Mouse (Mus musculus): Measurements from ENCODE around the gene Hist1h4a. TPM values are rescaled to one million over a fixed set of nuclear protein-coding genes. Genes with fewer than 3 reads are reported as not detected.

Hist1h4a gene
- polyA plus RNA-seq (2012; rRNA removed; ENCODE audit: low replicate concordance) = 7.6 and 9.8 TPM in 2 replicates

DNA sequence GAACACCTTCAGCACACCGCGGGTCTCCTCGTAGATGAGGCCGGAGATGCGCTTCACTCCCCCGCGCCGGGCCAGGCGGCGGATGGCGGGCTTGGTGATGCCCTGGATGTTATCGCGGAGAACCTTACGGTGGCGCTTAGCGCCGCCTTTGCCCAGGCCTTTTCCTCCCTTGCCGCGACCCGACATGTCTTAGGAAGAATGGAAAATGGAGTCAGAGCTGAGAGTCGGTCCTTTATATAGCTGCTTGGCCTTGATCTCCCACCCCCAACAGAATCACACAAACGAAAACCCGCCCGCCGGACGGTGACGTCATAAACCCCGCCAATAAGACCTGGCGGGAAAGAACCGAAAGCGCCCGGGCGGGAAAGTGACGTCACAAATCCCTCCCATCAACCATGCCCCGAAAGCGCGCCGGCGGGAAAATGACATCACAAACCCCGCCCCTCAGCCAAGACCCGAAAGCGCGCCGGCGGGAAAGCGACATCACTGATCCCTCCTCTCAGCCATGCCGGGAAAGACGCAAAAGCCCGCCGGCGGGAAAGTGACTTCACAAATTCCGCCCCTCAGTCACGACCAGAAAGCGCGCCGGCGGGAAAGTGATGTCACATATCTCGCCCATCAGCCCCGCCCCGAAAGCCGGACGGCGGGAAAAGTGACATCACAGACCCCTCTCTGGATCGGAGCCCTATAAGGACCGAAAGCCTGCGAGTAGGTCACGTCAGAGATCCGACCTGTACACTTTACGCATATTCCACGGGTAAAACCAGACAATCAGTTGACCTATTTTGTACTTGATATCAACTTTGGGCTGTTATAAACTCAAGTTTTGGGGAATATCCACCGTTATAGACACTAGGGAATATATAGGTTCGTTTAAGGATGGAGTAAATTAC, at the start of gene Hist1h4a:
TSS of gene Hist1h4a (minus strand) at position 259 of the 893 bp plus-strand sequence.

DNA sequence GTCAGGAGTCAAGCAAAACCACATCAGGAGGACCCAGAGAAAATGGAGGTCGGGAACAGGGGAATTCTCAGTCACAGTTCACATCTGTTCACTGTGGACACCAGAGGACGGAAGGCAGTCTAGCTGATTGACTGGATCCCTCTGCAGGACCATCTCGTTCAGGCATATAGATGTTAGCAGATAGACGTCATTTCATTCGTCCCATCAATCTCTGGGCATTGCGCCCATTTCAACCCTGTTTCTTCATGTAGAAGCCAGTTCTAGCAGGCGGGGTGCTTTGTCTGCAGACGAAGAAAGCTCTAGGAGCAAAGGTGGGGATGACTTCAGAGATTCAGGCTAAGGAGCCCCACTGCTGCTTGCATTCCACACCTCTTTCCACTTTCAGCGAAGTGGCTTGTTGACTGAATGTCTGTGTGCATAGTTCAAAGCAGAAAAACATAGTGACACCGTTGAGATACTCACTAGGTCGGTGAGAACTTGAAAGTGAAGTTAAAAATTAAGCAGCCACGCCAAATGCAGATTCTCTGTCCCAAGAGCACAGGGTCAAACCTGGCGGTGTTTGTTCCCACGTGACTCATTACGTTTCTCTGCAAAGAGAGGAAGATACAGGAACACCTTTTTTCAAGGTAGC, 45.5 kb upstream of the Hist1h4a start, which contains the start of gene Slc17a2:
TSS of gene Slc17a2 (plus strand) at position 572 of the 631 bp plus-strand sequence.

DNA sequence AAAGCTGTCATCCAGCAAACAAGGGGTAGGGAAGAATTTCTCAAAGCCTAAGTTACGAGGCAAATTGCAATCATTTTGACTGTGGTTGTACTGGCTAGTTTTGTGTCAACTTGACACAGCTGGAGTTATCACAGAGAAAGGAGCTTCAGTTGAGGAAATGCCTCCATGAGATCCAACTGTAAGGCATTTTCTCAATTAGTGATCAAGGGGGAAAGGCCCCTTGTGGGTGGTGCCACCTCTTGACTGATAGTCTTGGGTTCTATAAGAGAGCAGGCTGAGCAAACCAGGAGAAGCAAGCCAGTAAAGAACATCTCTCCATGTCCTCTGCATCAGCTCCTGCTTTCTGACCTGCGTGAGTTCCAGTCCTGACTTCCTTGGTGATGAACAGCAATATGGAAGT, 8.6 kb upstream of the Hist1h4a start, which contains the start of gene Trim38:
TSS of gene Trim38 (plus strand) at position 301 of the 400 bp plus-strand sequence.

DNA sequence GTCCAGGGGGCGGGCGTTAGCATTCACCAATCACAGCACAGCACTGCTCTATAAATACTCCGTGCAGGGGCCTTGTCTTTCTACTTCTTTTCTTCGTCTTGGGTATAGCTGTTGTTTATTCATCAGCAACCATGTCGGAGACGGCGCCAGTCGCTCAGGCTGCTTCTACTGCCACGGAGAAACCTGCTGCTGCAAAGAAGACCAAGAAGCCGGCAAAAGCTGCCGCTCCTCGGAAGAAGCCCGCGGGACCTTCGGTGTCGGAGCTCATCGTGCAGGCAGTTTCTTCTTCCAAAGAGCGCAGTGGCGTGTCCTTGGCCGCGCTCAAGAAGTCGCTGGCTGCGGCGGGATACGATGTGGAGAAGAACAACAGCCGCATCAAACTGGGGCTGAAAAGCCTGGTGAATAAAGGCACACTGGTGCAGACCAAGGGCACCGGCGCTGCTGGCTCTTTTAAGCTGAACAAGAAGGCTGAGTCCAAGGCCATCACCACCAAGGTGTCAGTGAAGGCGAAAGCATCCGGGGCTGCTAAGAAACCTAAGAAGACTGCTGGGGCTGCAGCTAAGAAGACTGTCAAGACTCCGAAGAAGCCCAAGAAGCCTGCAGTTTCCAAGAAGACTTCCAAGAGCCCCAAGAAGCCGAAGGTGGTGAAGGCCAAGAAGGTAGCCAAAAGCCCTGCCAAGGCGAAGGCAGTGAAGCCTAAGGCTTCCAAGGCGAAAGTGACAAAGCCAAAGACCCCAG, 2.7 kb upstream of the Hist1h4a start, which contains the start of gene Hist1h1a:
TSS of gene Hist1h1a (plus strand) at position 81 of the 738 bp plus-strand sequence.

DNA sequence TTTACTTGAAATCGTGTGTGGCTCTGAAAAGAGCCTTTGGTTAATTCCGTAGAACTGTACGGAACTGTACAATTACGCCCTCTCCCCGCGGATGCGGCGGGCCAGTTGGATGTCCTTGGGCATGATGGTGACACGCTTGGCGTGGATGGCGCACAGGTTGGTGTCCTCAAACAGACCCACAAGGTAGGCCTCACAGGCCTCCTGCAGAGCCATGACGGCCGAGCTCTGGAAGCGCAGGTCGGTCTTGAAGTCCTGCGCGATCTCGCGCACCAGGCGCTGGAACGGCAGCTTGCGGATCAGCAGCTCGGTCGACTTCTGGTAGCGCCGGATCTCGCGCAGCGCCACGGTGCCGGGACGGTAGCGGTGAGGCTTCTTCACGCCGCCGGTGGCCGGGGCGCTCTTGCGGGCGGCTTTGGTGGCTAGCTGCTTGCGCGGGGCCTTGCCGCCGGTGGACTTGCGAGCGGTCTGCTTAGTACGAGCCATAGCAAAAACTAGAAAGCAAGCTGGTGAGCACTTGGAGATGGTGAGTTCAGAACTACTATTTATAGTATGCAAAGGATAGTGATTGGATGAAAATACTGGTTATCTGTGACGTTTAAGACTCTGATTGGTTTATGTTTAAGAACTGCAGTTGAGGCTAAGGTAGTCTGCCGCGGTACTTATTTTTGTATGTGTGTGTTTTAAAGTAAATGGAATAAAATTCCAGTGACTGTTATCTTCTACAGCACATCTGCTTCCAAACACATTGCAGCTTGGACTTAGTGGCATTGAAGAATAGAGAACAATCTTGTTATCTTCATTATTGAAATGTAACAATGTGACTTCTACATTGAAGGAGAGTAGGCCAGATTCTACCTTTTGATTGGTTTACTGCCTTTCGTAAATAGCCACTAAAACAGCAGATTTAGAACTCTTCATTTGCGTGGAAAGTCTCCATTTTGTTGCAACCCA, 1.1 kb upstream of the Hist1h4a start, which contains the start of gene Hist1h3a:
TSS of gene Hist1h3a (minus strand) at position 516 of the 951 bp plus-strand sequence.

DNA sequence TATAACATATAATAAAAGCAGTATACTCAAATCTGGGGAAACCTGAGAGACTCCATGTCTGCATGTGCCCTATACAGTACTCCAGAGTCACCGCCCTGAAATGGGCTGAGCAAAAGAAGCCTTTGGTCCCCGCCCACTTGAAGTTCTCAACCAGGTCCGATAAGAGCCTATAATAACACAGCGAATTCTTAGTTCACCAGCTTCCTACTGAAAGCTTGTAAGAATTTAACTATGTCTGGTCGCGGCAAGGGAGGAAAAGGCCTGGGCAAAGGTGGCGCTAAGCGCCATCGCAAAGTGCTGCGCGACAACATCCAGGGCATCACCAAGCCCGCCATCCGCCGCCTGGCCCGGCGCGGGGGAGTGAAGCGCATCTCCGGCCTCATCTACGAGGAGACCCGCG, 4.2 kb downstream of the Hist1h4a start, which contains the start of gene Hist1h4b:
TSS of gene Hist1h4b (plus strand) at position 224 of the 400 bp plus-strand sequence.

DNA sequence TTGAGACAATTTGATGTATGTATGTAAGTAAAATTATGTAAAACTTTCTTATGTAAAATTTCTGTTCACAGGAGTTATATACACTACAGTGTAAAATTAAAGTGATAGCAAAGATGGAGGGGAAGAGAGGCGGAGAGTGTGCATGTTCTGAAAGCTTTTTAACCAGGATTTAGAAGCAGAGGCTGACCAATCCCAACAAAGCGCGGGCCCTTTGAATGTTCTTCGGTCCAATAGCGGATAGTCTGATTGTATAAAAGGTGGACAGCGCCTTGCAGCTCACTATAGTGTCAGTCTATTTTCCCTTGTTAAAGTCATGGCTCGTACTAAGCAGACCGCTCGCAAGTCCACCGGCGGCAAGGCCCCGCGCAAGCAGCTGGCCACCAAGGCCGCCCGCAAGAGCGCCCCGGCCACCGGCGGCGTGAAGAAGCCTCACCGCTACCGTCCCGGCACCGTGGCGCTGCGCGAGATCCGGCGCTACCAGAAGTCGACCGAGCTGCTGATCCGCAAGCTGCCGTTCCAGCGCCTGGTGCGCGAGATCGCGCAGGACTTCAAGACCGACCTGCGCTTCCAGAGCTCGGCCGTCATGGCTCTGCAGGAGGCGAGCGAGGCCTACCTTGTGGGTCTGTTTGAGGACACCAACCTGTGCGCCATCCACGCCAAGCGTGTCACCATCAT, 8.8 kb downstream of the Hist1h4a start, which contains the start of gene Hist1h3b:
TSS of gene Hist1h3b (plus strand) at position 201 of the 675 bp plus-strand sequence.

DNA sequence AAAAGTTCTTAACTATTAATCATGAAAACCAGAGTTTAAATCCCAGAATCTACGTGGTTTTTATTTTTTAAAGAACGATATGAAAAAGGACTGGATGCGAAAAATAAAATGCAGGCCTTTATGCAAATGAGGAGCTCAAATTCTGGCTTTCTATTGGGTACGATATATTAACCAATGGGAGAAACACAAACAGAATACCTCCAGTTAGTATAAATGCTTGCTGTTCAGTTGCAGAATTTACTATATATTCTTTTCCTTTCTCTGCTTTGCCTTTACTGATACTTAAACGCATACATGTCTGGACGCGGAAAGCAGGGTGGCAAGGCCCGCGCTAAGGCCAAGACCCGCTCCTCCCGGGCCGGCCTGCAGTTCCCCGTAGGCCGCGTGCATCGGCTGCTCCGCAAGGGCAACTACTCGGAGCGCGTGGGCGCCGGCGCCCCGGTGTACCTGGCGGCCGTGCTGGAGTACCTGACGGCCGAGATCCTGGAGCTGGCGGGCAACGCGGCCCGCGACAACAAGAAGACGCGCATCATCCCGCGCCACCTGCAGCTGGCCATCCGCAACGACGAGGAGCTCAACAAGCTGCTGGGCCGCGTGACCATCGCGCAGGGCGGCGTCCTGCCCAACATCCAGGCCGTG, 10.1 kb downstream of the Hist1h4a start, which contains the start of gene Hist1h2ab:
TSS of gene Hist1h2ab (plus strand) at position 288 of the 639 bp plus-strand sequence.

DNA sequence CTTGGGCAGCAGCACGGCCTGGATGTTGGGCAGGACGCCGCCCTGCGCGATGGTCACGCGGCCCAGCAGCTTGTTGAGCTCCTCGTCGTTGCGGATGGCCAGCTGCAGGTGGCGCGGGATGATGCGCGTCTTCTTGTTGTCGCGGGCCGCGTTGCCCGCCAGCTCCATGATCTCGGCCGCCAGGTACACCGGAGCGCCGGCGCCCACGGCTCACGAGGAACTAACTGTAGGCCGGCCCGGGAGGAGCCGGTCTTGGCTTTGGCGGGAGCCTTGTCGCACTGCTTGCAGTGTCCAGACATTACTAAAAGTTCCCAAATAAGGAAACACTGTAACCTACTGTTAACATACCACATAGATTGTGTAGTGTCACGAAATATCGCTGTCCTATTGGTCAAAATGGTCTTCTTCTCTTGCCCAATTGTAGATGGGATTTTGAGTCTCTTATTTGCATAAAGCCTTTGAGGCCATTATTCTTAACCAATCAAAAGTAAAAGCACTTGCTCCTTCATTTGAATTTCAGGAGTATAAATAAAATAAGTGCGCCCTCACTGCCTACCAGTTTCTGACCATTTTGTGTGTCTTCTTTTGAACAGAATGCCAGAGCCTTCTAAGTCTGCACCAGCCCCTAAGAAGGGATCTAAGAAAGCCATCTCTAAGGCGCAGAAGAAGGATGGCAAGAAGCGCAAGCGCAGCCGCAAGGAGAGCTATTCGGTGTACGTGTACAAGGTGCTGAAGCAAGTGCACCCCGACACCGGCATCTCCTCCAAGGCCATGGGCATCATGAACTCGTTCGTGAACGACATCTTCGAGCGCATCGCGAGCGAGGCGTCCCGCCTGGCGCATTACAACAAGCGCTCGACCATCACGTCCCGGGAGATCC, 14.6 kb downstream of the Hist1h4a start, which contains the start of gene Hist1h2bb:
TSS of gene Hist1h2bb (plus strand) at position 534 of the 880 bp plus-strand sequence.

DNA sequence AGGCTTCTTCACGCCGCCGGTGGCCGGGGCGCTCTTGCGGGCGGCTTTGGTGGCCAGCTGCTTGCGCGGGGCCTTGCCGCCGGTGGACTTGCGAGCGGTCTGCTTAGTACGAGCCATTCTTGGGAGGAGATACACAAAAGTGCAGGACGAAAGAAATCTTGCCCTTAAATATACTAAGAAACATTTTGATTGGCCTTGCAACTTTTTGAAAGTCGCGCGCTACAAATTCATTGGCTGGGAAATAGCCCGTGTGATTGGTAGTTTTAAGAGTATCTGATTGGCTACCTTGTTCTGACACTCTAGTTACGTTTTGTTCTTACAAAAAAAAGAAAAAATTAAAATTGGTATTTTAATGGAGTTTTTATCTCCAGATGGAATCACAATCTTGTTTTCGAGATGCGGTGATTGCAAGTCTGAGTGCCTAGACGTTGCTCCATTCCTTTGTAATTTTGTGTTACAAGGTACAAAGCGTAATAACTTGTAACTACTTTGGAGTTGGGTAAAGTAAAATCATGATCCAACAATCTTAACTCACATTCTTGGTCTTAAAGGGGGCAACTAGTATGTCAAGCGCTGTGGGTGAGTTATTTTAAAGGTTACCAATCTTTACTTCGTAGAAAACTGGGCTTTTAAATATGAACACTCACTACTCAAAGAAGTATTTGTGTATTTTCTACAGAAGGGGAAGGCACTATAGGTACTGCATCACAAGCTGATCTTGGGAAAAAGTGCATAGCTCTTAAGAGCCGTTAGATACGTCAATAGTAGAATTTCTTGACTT, 15.5 kb downstream of the Hist1h4a start, which contains the start of gene Hist1h3c:
TSS of gene Hist1h3c (minus strand) at position 222 of the 781 bp plus-strand sequence.

DNA sequence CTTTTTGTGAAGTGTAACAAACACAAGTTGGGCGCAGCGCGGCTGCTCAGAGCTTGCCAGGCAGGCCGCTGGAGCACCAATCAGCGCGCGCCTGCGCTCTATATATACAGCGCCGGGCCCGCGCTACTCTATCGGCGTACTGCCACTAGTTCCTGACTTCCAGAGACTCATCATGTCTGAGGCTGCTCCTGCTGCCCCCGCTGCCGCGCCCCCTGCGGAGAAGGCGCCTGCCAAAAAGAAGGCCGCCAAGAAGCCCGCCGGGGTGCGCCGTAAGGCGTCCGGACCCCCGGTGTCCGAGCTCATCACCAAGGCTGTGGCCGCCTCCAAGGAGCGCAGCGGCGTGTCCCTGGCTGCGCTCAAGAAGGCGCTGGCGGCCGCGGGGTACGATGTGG, 22.4 kb downstream of the Hist1h4a start, which contains the start of gene Hist1h1c:
TSS of gene Hist1h1c (plus strand) at position 132 of the 392 bp plus-strand sequence.

Other genes starting within 250 kb of the Hist1h4a start
- gene Hist1h4h, start 230.2 kb downstream of the Hist1h4a start, polyA plus RNA-seq (2012; rRNA removed; ENCODE audit: low replicate concordance) = 57.5 and 141 TPM in 2 replicates
- gene Hist1h2af, start 227.3 kb downstream of the Hist1h4a start, polyA plus RNA-seq (2012; rRNA removed; ENCODE audit: low replicate concordance) = 3.5 and 114 TPM in 2 replicates
- gene Hist1h3g, start 225.8 kb downstream of the Hist1h4a start, polyA plus RNA-seq (2012; rRNA removed; ENCODE audit: low replicate concordance) = 1.4 and 14.2 TPM in 2 replicates
- gene Hist1h2bh, start 217.8 kb downstream of the Hist1h4a start, polyA plus RNA-seq (2012; rRNA removed; ENCODE audit: low replicate concordance) = 0.62 and 1.6 TPM in 2 replicates
- 2.2 and 3.5 TPM in 2 replicates for gene Hist1h3f, start 217.2 kb downstream of the Hist1h4a start, polyA plus RNA-seq (2012; rRNA removed; ENCODE audit: low replicate concordance)
- 1.6 and 10.0 TPM in 2 replicates for gene Hist1h4f, start 209.6 kb downstream of the Hist1h4a start, polyA plus RNA-seq (2012; rRNA removed; ENCODE audit: low replicate concordance)
- 0.19 and 0.29 TPM in 2 replicates for gene Hist1h1d, start 208.0 kb downstream of the Hist1h4a start, polyA plus RNA-seq (2012; rRNA removed; ENCODE audit: low replicate concordance)
- gene Hist1h3e, start 198.9 kb downstream of the Hist1h4a start, polyA plus RNA-seq (2012; rRNA removed; ENCODE audit: low replicate concordance) = 4.3 and 14.6 TPM in 2 replicates
- gene Hist1h2ae, start 190.0 kb downstream of the Hist1h4a start, polyA plus RNA-seq (2012; rRNA removed; ENCODE audit: low replicate concordance) = 0.97 and 6.5 TPM in 2 replicates
- gene Hist1h2bg, start 189.8 kb downstream of the Hist1h4a start, polyA plus RNA-seq (2012; rRNA removed; ENCODE audit: low replicate concordance) = 13.0 and 39.0 TPM in 2 replicates
- gene Hist1h2bf, start 187.0 kb downstream of the Hist1h4a start, polyA plus RNA-seq (2012; rRNA removed; ENCODE audit: low replicate concordance) = 7.1 TPM in 1 of 2 replicates, not detected in the other
- gene Hist1h2ad, start 186.8 kb downstream of the Hist1h4a start, polyA plus RNA-seq (2012; rRNA removed; ENCODE audit: low replicate concordance) = 1.2 and 2.4 TPM in 2 replicates
- gene Hist1h3d, start 185.5 kb downstream of the Hist1h4a start, polyA plus RNA-seq (2012; rRNA removed; ENCODE audit: low replicate concordance) = 3.8 and 10.6 TPM in 2 replicates
- gene Hist1h4d, start 179.6 kb downstream of the Hist1h4a start, polyA plus RNA-seq (2012; rRNA removed; ENCODE audit: low replicate concordance) = 3.8 and 10.8 TPM in 2 replicates
- gene Hist1h2be, start 140.1 kb downstream of the Hist1h4a start, polyA plus RNA-seq (2012; rRNA removed; ENCODE audit: low replicate concordance) = 3.5 and 10.2 TPM in 2 replicates
- 2.3 and 5.0 TPM in 2 replicates for gene Hist1h1e, start 138.7 kb downstream of the Hist1h4a start, polyA plus RNA-seq (2012; rRNA removed; ENCODE audit: low replicate concordance)
- gene Hist1h2ac, start 77.3 kb downstream of the Hist1h4a start, polyA plus RNA-seq (2012; rRNA removed; ENCODE audit: low replicate concordance) = 0.29 and 0.85 TPM in 2 replicates
- gene Hist1h2bc, start 77.0 kb downstream of the Hist1h4a start, polyA plus RNA-seq (2012; rRNA removed; ENCODE audit: low replicate concordance) = 245 and 394 TPM in 2 replicates
- not detected in 2 replicates for gene Hist1h1t, start 65.4 kb downstream of the Hist1h4a start, polyA plus RNA-seq (2012; rRNA removed; ENCODE audit: low replicate concordance)
- gene Hist1h4c, start 62.8 kb downstream of the Hist1h4a start, polyA plus RNA-seq (2012; rRNA removed; ENCODE audit: low replicate concordance) = 5.8 TPM in 2 replicates
- gene Hfe, start 50.4 kb downstream of the Hist1h4a start, polyA plus RNA-seq (2012; rRNA removed; ENCODE audit: low replicate concordance) = 45.6 and 144 TPM in 2 replicates
- gene Hist1h1c, start 22.4 kb downstream of the Hist1h4a start, polyA plus RNA-seq (2012; rRNA removed; ENCODE audit: low replicate concordance) = 73.0 and 92.8 TPM in 2 replicates
- gene Hist1h3c, start 15.6 kb downstream of the Hist1h4a start, polyA plus RNA-seq (2012; rRNA removed; ENCODE audit: low replicate concordance) = 0.89 and 13.7 TPM in 2 replicates
- gene Hist1h2bb, start 14.5 kb downstream of the Hist1h4a start, polyA plus RNA-seq (2012; rRNA removed; ENCODE audit: low replicate concordance) = 7.3 and 9.2 TPM in 2 replicates
- 1.4 and 13.7 TPM in 2 replicates for gene Hist1h2ab, start 10.1 kb downstream of the Hist1h4a start, polyA plus RNA-seq (2012; rRNA removed; ENCODE audit: low replicate concordance)
- 2.3 and 17.2 TPM in 2 replicates for gene Hist1h3b, start 9.0 kb downstream of the Hist1h4a start, polyA plus RNA-seq (2012; rRNA removed; ENCODE audit: low replicate concordance)
- gene Hist1h4b, start 4.2 kb downstream of the Hist1h4a start, polyA plus RNA-seq (2012; rRNA removed; ENCODE audit: low replicate concordance) = 7.7 TPM in 1 of 2 replicates, not detected in the other
- gene Hist1h3a, start 1.2 kb upstream of the Hist1h4a start, polyA plus RNA-seq (2012; rRNA removed; ENCODE audit: low replicate concordance) = 1.3 and 14.9 TPM in 2 replicates
- gene Hist1h1a, start 2.4 kb upstream of the Hist1h4a start, polyA plus RNA-seq (2012; rRNA removed; ENCODE audit: low replicate concordance) = 0.17 and 0.86 TPM in 2 replicates
- 0.24 TPM in 1 of 2 replicates, not detected in the other for gene Trim38, start 8.7 kb upstream of the Hist1h4a start, polyA plus RNA-seq (2012; rRNA removed; ENCODE audit: low replicate concordance)
- gene Slc17a2, start 45.8 kb upstream of the Hist1h4a start, polyA plus RNA-seq (2012; rRNA removed; ENCODE audit: low replicate concordance) = not detected in 2 replicates
- not detected in 2 replicates for gene Slc17a3, start 78.2 kb upstream of the Hist1h4a start, polyA plus RNA-seq (2012; rRNA removed; ENCODE audit: low replicate concordance)
- gene Slc17a1, start 106.5 kb upstream of the Hist1h4a start, polyA plus RNA-seq (2012; rRNA removed; ENCODE audit: low replicate concordance) = not detected in 2 replicates
- gene Slc17a4, start 153.8 kb upstream of the Hist1h4a start, polyA plus RNA-seq (2012; rRNA removed; ENCODE audit: low replicate concordance) = not detected in 2 replicates
- gene Hist1h2ba, start 172.9 kb upstream of the Hist1h4a start, polyA plus RNA-seq (2012; rRNA removed; ENCODE audit: low replicate concordance) = not detected in 2 replicates
- not detected in 2 replicates for gene Hist1h2aa, start 173.2 kb upstream of the Hist1h4a start, polyA plus RNA-seq (2012; rRNA removed; ENCODE audit: low replicate concordance)
- gene Scgn, start 230.0 kb upstream of the Hist1h4a start, polyA plus RNA-seq (2012; rRNA removed; ENCODE audit: low replicate concordance) = not detected in 2 replicates

Data from subcutaneous adipose tissue, adult 2 months (tissue).